Mouse (Mus musculus): ENCODE measurements around the gene Rhpn2. TPM values are rescaled to one million over a fixed set of nuclear protein-coding genes. Genes with fewer than 3 reads are reported as not detected.

The Rhpn2 gene
- polyA plus RNA-seq, 1 experiment, result 7.5 TPM

DNA sequence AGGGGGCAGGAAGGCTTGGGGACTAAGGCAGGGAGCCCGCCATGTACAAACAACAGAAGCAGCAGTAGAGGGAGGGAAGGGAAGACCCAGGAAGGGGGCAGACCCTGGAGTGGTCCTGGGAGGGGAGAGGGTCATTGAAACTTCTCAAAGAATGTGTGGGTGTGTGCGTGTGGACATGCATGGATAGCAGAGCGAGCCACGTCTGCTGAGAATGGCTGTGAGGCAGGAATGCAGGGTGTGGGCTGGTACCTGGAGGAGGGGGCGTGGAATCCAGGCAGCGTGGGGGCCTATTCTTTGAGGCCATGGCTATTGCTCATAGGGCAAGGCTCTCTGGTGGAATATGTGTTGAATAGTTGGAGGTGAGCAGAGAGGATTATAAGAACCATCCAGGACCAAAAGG lies 54.7 kb downstream of the Rhpn2 start:
- TF ChIP-seq POLR2A (IDR thresholded peaks at IDR 0.05; ENCODE audit: low read depth, low read length) (no peak), CTCF (conservative IDR thresholded peaks at IDR 0.05; ENCODE audit: insufficient read depth, insufficient read length, low read depth, low read length) (no peak)
- 57% methylated on average over 6 of the region's 6 CpGs for WGBS
- no peak for DNase-seq
- H3K36me3 ChIP-seq (ENCODE audit: control insufficient read depth, insufficient read depth, low read length), result peaks cover 1% of the 10 kb centered on the region; the same call in 1 of the 2 replicates
- H3K27me3 ChIP-seq (replicated peaks; ENCODE audit: control insufficient read depth, insufficient read depth, low read length), result no peaks in the 10 kb centered on the region
- no peak overlapping the region for H3K4me3 ChIP-seq (ENCODE audit: insufficient read depth, low read depth, low read length)
- 0 out of 2 replicates have a peak overlapping the region, but pooled peaks have one; percentile 7 for H3K27ac ChIP-seq (ENCODE audit: insufficient read depth, low read depth, low read length)
- no peaks in the 10 kb centered on the region for H3K4me1 ChIP-seq (ENCODE audit: control insufficient read depth, insufficient read depth, low read length)

GRCm38 (mm10) chr7:35392935-35393334 lies 59.0 kb downstream of the Rhpn2 start:
- Histone ChIP-seq H3K4me1 (ENCODE audit: control insufficient read depth, insufficient read depth, low read length) (peaks cover 2% of the 10 kb centered on the region; the same call in 1 of the 2 replicates), H3K27me3 (replicated peaks; ENCODE audit: control insufficient read depth, insufficient read depth, low read length) (no peaks in the 10 kb centered on the region), H3K36me3 (ENCODE audit: control insufficient read depth, insufficient read depth, low read length) (peaks cover 1% of the 10 kb centered on the region; the same call in 1 of the 2 replicates), H3K4me3 (ENCODE audit: insufficient read depth, low read depth, low read length) (no peak overlapping the region), H3K27ac (ENCODE audit: insufficient read depth, low read depth, low read length) (no peak overlapping the region)
- TF ChIP-seq CTCF (conservative IDR thresholded peaks at IDR 0.05; ENCODE audit: insufficient read depth, insufficient read length, low read depth, low read length), result 0 out of 2 replicates have a peak, but pooled peaks have one; percentile 7
- no peak for TF ChIP-seq POLR2A (IDR thresholded peaks at IDR 0.05; ENCODE audit: low read depth, low read length)
- WGBS, result 52% methylated on average over 5 of the region's 5 CpGs
- DNase-seq, result peak; percentile 73

DNA sequence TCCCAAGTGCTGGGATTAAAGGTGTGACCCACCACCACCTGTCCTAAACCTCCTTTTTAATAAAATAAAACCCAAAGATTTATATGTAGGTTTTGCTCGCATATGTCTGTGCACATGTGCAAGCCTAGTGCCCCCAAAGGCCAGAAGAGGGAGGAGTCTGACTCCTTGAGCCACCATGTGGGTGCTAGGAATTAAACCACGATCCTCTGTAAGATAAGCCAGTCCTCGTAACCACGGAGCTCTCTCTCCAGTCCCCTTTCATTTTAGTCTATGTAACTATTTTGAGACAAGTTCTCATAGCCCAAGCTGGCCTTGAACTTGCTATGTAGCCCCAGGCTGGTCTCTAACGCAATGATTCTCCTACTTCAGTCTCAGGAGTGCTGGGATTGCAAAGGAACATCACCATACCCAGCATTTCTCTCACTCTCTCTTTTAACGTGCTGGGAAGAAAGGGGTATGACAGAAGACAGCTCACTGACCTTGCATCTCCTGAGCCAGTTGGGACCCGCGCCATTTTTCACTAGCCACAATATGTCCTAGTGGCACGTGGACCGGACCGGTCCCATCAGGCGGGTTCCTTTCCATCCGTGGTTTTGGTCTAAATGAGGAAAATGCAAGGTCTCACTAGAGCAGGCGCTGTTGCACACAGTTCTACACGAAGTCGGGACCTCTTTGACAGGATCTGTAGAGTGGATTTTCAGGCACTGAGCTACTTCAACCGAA lies 61.9 kb downstream of the Rhpn2 start:
- Histone ChIP-seq H3K4me1 (ENCODE audit: control insufficient read depth, insufficient read depth, low read length) (peaks cover 2% of the 10 kb centered on the region; the same call in 1 of the 2 replicates), H3K27ac (ENCODE audit: insufficient read depth, low read depth, low read length) (no peak overlapping the region), H3K4me3 (ENCODE audit: insufficient read depth, low read depth, low read length) (peak overlapping the region; percentile 75), H3K36me3 (ENCODE audit: control insufficient read depth, insufficient read depth, low read length) (peaks cover 1% of the 10 kb centered on the region; the same call in 1 of the 2 replicates), H3K27me3 (replicated peaks; ENCODE audit: control insufficient read depth, insufficient read depth, low read length) (no peaks in the 10 kb centered on the region)
- 12% methylated on average over 17 of the region's 17 CpGs for WGBS
- no peak for TF ChIP-seq POLR2A (IDR thresholded peaks at IDR 0.05; ENCODE audit: low read depth, low read length)
- TF ChIP-seq CTCF (conservative IDR thresholded peaks at IDR 0.05; ENCODE audit: insufficient read depth, insufficient read length, low read depth, low read length), result no peak
- peak; percentile 14 for DNase-seq

- Histone ChIP-seq H3K4me1 (ENCODE audit: control insufficient read depth, insufficient read depth, low read length) (peaks cover 2% of the 10 kb centered on the region; the same call in 1 of the 2 replicates), H3K4me3 (ENCODE audit: insufficient read depth, low read depth, low read length) (peak within 1 kb of the TSS; percentile 75), H3K27me3 (replicated peaks; ENCODE audit: control insufficient read depth, insufficient read depth, low read length) (no peaks in the 10 kb centered on the region), H3K36me3 (ENCODE audit: control insufficient read depth, insufficient read depth, low read length) (peaks cover 1% of the 10 kb centered on the region; the same call in 1 of the 2 replicates), H3K27ac (ENCODE audit: insufficient read depth, low read depth, low read length) (no peak within 1 kb of the TSS)
- WGBS, result under 1% methylated on average over 28 of the region's 28 CpGs
- peak; percentile 99 for DNase-seq
- peak; percentile 21 for TF ChIP-seq POLR2A (IDR thresholded peaks at IDR 0.05; ENCODE audit: low read depth, low read length)
- TF ChIP-seq CTCF (conservative IDR thresholded peaks at IDR 0.05; ENCODE audit: insufficient read depth, insufficient read length, low read depth, low read length), result no peak
These were observed 62.7 kb downstream of the Rhpn2 start, which contains the start of the genes Faap24 and Cep89 for GRCm38 (mm10) chr7:35396542-35397168. TSS of gene Faap24 (minus strand) at chr7:35396836. TSS of gene Cep89 (plus strand) at chr7:35397035.

GRCm38 (mm10) chr7:35401169-35401568 lies 67.2 kb downstream of the Rhpn2 start:
- H3K27ac ChIP-seq (ENCODE audit: insufficient read depth, low read depth, low read length), result no peak overlapping the region
- no peaks in the 10 kb centered on the region for H3K27me3 ChIP-seq (replicated peaks; ENCODE audit: control insufficient read depth, insufficient read depth, low read length)
- peaks cover 2% of the 10 kb centered on the region; the same call in 1 of the 2 replicates for H3K4me1 ChIP-seq (ENCODE audit: control insufficient read depth, insufficient read depth, low read length)
- H3K36me3 ChIP-seq (ENCODE audit: control insufficient read depth, insufficient read depth, low read length), result no peaks in the 10 kb centered on the region
- H3K4me3 ChIP-seq (ENCODE audit: insufficient read depth, low read depth, low read length), result no peak overlapping the region
- DNase-seq, result no peak
- TF ChIP-seq CTCF (conservative IDR thresholded peaks at IDR 0.05; ENCODE audit: insufficient read depth, insufficient read length, low read depth, low read length) (no peak), POLR2A (IDR thresholded peaks at IDR 0.05; ENCODE audit: low read depth, low read length) (no peak)
- WGBS, result 84% methylated on average over 4 of the region's 4 CpGs

DNA sequence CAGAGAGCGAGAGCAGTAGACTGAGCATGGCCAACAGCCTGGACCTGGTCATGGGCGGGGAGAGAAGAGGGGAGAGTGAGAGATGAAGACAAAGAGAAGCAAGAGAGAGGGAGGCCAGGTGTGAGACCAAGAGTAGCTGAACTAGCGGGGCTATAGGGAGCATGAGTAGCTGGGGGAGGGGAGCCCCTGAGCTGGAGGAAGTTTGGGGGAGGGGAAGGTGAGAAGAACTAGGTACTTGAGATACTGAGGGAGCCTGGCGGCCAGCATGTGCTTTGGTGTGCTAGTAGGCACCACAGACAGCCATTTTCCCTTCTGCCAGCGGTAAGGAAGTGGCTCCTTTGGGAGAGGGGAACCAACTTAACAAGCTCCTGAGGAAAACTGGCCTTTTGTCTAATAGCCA lies 81.3 kb downstream of the Rhpn2 start:
- H3K4me3 ChIP-seq (ENCODE audit: insufficient read depth, low read depth, low read length), result no peak overlapping the region
- H3K27ac ChIP-seq (ENCODE audit: insufficient read depth, low read depth, low read length), result peak overlapping the region; percentile 95
- peaks cover 12% of the 10 kb centered on the region for H3K4me1 ChIP-seq (ENCODE audit: control insufficient read depth, insufficient read depth, low read length)
- H3K36me3 ChIP-seq (ENCODE audit: control insufficient read depth, insufficient read depth, low read length), result no peaks in the 10 kb centered on the region
- WGBS, result 84% methylated on average over 5 of the region's 5 CpGs
- TF ChIP-seq CTCF (conservative IDR thresholded peaks at IDR 0.05; ENCODE audit: insufficient read depth, insufficient read length, low read depth, low read length) (no peak), POLR2A (IDR thresholded peaks at IDR 0.05; ENCODE audit: low read depth, low read length) (no peak)
- no peaks in the 10 kb centered on the region for H3K27me3 ChIP-seq (replicated peaks; ENCODE audit: control insufficient read depth, insufficient read depth, low read length)
- DNase-seq, result no peak

Measured in kidney, adult 2 months (tissue).